ENCODE assay signal across 14 mouse cellular contexts in the genomic region with DNA sequence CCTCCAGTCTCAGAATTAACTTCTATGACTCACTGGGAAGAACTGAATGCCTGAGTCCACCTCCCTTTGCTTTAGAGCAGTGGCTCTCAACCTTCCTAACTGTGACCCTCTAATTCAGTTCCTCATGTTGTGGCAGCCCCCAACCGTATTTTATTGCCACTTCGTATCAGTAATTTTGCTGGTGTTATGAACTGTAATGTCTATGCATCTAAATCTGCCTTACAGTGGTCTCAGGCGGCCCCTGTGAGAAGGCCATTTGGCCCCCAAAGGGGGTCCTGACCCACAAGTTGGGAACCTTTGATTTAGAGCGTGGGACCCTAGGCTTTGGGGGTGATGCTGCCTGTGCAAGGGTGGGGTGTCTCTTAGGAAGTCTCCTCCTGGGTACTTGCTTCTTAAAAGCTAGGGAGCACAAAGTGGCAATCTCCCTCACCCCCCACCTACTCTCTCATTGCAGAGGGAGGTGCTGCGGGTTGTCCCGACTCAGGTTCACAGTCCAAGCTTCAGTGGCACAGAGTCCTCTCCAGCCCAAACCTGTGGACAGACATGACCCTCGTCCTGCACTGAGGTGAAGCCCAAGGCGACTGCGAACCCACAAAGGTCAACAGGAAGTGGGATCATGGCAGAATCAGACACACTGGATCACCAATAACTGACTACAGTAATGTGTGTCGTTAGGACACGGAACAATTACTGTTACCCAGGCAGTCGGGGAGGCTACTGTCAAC. TPM values are rescaled to one million over a fixed set of nuclear protein-coding genes. Genes with fewer than 3 reads are reported as not detected.
DNase-seq lines count a peak whose midpoint lies in the region; ATAC-seq and TF ChIP-seq lines count a peak whose summit lies in the region.
"Had no signal": no experiment of that assay in that cellular context is flagged by ENCODE, and none has a peak within 500 bp of the region (broad histone marks: within the 10 kb centered on the region; RNA-seq: fewer than 3 reads in every experiment).

No protein-coding gene starts in this region.

- H3K4me1 ChIP-seq in E14TG2a.4 (replicated peaks; ENCODE audit: low read depth, low read length) = no peaks in the 10 kb centered on the region

- H3K27me3 ChIP-seq in E14TG2a.4 (ENCODE audit: insufficient read depth, low read length) = no peaks in the 10 kb centered on the region
- H3K27me3 ChIP-seq: heart, embryonic 15.5 days; liver, embryonic 13.5 days had no signal

- peaks cover 100% of the 10 kb centered on the region for H3K9me3 ChIP-seq in E14TG2a.4 (ENCODE audit: low read length)
- H3K9me3 ChIP-seq: heart, embryonic 15.5 days; liver, embryonic 13.5 days had no signal

- TF ChIP-seq CTCF in left cerebral cortex, adult 2 months (IDR thresholded peaks at IDR 0.05) = no peak
- TF ChIP-seq CTCF in E14TG2a.4 (conservative IDR thresholded peaks at IDR 0.05; ENCODE audit: low read length) = no peak

- intact Hi-C loops in heart, postnatal 25 days (cut with DNase I) = no loop called here
- intact Hi-C loops in left cerebral cortex, adult 2 months (cut with DNase I) = no loop called here

- peak; percentile 73 for DNase-seq in heart, adult 11 months
- no peak for DNase-seq in heart, postnatal 25 days (ENCODE audit: low spot score)
- DNase-seq in left cerebral cortex, adult 2 months (ENCODE audit: extremely low spot score in 1 of 2, low spot score in 2 of 2) = peak; percentile 6 to 7
- no peak for DNase-seq in left cerebral cortex, adult 9 months (ENCODE audit: low spot score in 2 of 2)
- peak; percentile 31 for DNase-seq in kidney, postnatal 14 days
- DNase-seq in spleen, postnatal 36 days (ENCODE audit: low spot score in 2 of 2) = no peak
- DNase-seq: adrenal gland, postnatal 25 days; liver, embryonic 13.5 days; right cerebral cortex, postnatal 4 days had no signal

- H3K36me3 ChIP-seq in E14TG2a.4 (ENCODE audit: insufficient read depth, low read length) = peaks cover 84% of the 10 kb centered on the region

- no peak for ATAC-seq in granulocyte monocyte progenitor cell, adult 5-6 weeks (replicated peaks; ENCODE audit: poor library complexity, severe bottlenecking)
- ATAC-seq: inflammation-experienced regulatory T-cells, adult 6 months had no signal

- no peak overlapping the region for H3K4me3 ChIP-seq in left cerebral cortex, adult 2 months
- H3K4me3 ChIP-seq in E14TG2a.4 (replicated peaks; ENCODE audit: low read length) = peak overlapping the region; percentile 1; the same call in 1 of the 2 replicates
- H3K4me3 ChIP-seq: heart, embryonic 15.5 days; liver, embryonic 13.5 days had no signal

- H3K27ac ChIP-seq in left cerebral cortex, adult 2 months = no peak overlapping the region
- H3K27ac ChIP-seq: heart, embryonic 15.5 days; liver, embryonic 13.5 days; macrophage had no signal

RNA-seq across cellular contexts. Expression of a gene that starts 45.1 kb away (rescaled TPM):
- total RNA-seq in heart, postnatal 25 days (2021) = 10 to 100 TPM; 39.3 to 43.6 TPM
- total RNA-seq in left cerebral cortex, adult 2 months (2021) = 10 to 100 TPM; 50.3 to 51.5 TPM
- 44.2 and 55.0 TPM in 2 replicates for total RNA-seq in granulocyte monocyte progenitor cell, adult 5-6 weeks (2014; fragmentation: Nextera tagmentation)
- total RNA-seq in granulocyte monocyte progenitor cell, adult 5-6 weeks (2017) = 99.7 and 110 TPM in 2 replicates

Comparison
In these comparisons a context has a peak if more than half of its experiments do, and no peak if none do; other contexts are left out.
1. DNase-seq: peak in heart, adult 11 months (single experiment), left cerebral cortex, adult 2 months (2 of 2) and kidney, postnatal 14 days (single experiment); none in heart, postnatal 25 days (single experiment), left cerebral cortex, adult 9 months (0 of 2) and spleen, postnatal 36 days (0 of 2).